Mouse (Mus musculus) CH12.LX (cell line): ENCODE measurements around the gene Sh2b2.

ENCODE experiments used
- EP300 ChIP-seq: IDR thresholded peaks from 2 replicates; pipeline ENCODE4 v1.6.1; 2011; ENCODE audit warnings: low read length, improper control_type of control experiment
- POLR2A ChIP-seq: IDR thresholded peaks from 2 replicates; pipeline ENCODE4 v1.6.1; 2011; ENCODE audit warnings: low read depth, mild to moderate bottlenecking, improper control_type of control experiment, low read length

- TF ChIP-seq EP300 (no peak), POLR2A (no peak)
These were observed 23.6 kb upstream of the Sh2b2 start for GRCm38 (mm10) chr5:136269937-136270336.
